Mouse (Mus musculus) testis, postnatal 14 days (tissue): ENCODE measurements around the gene Fbxw24.
"Not testable (repeated sequence)": the region's sequence is repeated elsewhere in the genome, so short reads cannot be mapped to it uniquely, and the experiment has no call there.

Experiments
- DNase-seq: peaks from one replicate; pipeline ENCODE4 v3.0.0; 2021; ENCODE audit warnings: low spot score

Fbxw24 gene

DNA sequence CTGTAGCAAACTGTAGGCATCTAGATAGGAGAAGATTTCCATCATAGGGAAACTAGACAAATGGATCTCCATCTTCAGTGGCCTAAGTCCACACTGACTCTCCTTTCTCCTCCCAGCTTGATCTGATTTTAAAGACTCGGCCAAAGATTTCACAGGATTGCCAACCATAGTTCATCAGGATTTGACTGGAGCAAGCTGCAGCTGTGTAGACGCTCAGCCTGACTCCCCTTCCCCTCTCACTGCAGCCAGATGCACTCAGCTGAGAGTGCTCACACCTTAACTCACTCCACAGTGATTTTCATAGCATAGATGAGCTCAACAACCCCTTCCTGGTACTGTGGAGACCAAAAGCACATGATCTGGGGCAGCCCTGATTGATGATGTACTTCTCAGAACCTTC, at the start of gene Fbxw24:
Gene Fbxw24 (minus strand): TSS at position 101 of the 400 bp plus-strand sequence.
- not testable (repeated sequence) for DNase-seq

DNA sequence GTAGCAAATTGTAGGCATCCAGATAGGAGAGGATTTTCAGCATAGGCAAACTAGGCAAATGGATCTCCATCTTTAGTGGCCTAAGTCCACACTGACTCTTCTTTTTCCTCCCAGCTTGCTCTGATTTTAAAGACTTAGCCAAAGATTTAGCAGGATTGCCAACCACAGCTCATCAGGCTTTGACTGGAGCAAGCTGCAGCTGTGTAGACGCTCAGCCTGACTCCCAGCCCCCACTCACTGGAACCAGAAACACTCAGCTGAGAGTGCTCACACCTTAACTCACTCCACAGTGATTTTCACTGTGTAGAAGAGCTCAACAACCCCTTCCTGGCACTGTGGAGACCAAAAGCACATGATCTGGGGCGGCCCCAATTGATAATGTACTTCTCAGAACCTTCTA, 38.7 kb upstream of the Fbxw24 start, which contains the start of gene Fbxw25:
Gene Fbxw25 (minus strand): TSS at position 101 of the 400 bp plus-strand sequence.
- not testable (repeated sequence) for DNase-seq

DNA sequence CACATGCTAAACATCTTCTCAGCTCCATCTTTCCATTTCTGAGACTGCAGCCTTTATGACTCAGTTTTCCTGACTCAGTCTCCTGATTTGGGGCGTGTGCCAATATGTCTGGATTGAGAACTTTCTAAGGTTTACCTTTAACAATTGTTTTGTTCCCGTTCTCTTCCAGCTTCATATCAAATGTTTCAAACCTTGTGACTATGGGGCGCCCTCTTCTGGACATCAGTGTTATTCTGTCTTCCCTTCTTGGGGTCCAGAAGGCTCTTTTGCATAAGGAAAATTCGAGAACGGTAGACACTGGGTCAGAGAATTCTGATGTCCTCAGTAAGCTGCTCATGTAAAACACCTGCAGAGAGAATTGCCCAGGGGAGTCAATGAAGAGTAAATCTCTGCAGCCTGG, 19.0 kb downstream of the Fbxw24 start:
- DNase-seq = not testable (repeated sequence)

DNA sequence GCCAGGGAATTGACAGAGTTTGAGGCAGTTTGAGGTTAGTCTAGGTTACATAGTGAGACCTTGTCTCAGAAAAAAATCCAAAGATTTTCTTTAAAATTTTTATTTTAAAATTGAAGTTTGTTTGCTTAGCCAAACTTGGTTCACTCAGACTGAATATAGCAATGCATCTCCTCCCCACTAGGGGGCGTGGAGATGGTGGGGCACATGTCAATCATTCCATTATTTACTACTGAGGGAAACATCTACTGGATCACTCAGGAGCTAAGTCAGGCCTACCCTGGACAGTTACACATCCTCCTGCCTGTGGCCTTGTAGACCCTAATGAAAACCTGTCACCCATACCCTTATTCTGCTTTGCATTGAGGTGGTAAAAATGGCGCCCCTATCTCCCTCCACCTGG, 23.7 kb downstream of the Fbxw24 start:
- not testable (repeated sequence) for DNase-seq

DNA sequence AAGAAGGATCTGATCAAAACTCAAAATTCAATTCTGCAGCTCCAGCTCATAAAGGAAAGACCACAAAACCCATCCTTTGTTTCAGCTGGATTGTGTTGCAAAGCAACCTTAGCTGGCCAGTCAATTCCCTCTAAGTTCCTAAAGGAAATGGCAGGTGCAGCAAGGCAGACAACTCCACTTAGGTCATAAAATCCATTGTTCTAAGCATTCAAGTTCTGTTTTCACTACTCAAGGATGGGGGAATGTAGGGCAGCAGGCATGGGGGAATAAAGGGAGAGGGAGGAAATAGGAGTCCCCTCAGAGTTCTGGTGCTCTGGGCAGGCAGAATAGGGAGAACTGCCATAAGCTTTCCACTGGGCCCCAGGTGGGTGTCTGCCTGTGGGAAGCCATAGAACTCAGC, 28.6 kb downstream of the Fbxw24 start:
- DNase-seq = no peak

DNA sequence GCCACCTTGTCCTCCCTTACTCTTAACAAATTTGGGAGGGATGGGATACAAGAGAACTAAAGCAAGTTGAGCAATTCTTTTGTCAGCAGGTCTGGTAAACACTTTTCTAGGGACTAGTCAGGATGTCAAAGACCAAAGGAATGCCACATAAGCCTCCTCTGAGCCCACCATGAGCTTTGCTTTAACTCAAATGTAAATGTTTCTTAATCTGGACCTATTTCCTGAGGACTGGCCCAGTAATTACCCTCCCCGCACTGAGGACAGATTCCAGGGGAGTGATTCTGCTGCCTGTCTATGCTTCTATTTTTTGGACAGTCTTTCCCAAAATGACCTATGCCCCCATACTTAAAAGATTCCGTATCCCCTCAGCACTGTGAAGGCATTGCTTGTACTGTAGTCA, 31.0 kb downstream of the Fbxw24 start:
- DNase-seq = no peak

DNA sequence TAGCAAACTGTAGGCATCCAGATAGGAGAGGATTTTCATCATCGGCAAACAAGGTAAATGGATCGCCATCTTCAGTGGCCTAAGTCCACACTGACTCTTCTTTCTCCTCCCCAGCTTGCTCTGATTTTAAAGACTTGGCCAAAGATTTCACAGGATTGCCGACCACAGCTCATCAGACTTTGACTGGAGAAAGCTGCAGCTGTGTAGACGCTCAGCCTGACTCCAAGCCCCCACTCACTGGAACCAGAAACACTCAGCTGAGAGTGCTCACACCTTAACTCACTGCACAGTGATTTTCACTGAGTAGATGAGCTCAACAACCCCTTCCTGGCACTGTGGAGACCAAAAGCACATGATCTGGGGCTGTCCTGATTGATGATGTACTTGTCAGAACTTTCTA, 57.7 kb downstream of the Fbxw24 start, which contains the start of gene Fbxw15:
Gene Fbxw15 (minus strand): TSS at position 101 of the 400 bp plus-strand sequence.
- not testable (repeated sequence) for DNase-seq

DNA sequence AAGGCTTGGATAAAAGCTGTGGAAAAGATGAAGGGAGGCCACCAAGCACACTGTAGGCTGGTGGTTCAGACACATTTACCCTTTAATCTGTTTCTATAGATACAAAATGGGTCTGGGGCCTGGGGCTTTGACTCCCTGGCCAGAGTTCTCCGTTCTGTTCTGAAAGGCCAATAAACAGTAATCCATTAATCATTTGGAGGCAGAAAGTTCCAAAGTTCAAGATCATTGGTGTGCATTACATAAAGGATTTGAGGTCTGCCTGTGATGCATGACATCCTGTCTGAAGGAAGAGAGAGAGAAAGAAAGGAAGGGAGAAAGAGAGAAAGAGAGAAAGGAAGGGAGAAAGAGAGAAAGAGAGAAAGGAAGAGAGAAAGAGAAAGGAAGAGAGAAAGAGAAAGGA, 60.3 kb downstream of the Fbxw24 start:
- no peak for DNase-seq

DNA sequence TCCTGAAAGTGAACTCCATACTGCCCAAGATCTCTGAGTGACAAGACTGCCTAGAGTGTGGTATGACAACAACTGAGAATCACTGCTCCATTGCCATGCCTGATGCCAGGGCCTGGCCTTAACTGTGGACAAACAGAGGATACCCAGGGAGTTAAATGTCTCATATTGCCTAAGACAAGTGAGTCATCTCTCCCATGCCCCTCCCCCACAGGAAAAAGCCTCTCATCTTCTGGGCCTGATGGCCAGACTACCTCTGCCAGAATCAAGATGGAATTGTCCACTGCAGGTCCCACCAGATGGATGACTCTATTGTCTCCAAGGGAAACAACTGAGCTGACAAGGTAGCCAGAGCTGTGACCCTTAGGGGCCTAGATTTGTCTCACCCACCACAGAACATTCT, 63.8 kb downstream of the Fbxw24 start:
- DNase-seq = not testable (repeated sequence)

DNA sequence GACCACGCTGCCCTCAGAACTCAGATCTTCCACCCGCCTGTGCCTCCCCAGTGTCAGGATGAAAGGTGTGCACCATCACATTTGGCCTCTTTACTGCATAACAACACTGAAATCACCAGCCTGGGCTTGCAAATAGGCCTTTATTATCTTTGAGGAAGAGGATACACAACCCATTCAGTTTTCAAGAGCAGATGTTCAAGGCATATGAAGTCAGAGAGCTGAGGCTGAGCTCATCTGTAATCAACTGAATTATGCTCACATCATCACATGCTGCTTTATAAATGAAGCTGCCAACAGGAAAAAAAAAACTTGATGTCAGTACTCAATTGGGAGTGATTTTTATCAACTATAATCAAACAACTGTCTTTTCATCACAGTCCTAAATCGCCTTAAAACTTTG, 73.4 kb downstream of the Fbxw24 start:
- DNase-seq = no peak
